Mouse (Mus musculus) cerebellum, adult 11-12 months (tissue): ENCODE measurements around the gene Sprn.
"Not testable (repeated sequence)": the region's sequence is repeated elsewhere in the genome, so short reads cannot be mapped to it uniquely, and the experiment has no call there.

Experiments
- DNase-seq: peaks from one replicate; pipeline ENCODE4 v3.0.0; 2022

Gene Sprn

GRCm38 (mm10) chr7:140141350-140141749 lies 13.3 kb downstream of the Sprn start:
- peak; percentile 63 for DNase-seq

DNA sequence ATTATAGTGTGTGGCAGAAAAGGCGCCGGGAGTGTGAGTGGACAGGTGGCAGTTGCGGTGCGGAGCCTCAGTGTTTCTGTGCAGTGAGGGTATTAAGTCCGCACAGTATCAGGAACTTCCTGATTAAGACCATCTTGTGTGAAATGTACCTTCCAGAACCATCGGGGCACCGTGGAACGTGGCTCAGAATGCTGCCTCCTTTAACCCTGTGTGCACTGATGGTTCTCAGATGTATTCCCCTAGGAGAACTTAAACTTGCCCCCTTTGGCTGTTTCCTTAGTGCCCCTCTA lies 16.7 kb downstream of the Sprn start:
- no peak for DNase-seq

- peak; percentile 96 for DNase-seq
Observed at GRCm38 (mm10) chr7:140137135-140138020, 17.3 kb downstream of the Sprn start, which contains the start of gene Mtg1. TSS of gene Mtg1 (plus strand) at chr7:140137564.

DNA sequence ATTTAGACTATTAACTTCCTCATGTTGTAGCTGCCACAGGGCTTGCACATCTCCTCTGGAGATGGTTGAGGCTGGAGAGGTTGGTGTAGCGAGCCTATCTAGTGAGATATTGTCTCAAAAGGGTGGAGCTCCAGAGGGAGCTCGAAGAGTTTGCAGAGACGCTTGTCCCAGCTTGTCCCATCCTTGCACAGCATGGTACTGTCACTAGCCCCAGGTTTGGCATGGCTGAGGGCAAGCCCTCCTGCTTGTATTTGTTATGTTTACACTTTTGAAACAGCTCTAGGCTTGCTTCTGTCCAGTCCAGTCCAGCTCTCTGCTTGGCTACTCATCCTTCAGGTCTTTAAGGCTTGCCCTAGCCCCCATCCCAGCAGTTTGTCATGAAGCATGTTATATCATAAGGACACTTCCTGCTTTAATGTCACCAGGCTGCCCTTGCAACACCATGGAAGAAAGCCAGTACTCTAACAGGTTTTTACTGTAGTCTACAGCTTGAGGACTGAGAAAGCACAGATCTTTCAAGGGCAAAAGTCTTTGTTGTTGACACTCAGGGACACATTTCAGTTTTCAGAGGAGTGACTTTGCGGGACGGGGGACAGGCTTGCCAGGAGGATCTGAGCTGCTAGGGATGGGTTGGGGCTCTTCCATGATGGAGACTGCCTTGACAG lies 19.4 kb downstream of the Sprn start:
- no peak for DNase-seq

DNA sequence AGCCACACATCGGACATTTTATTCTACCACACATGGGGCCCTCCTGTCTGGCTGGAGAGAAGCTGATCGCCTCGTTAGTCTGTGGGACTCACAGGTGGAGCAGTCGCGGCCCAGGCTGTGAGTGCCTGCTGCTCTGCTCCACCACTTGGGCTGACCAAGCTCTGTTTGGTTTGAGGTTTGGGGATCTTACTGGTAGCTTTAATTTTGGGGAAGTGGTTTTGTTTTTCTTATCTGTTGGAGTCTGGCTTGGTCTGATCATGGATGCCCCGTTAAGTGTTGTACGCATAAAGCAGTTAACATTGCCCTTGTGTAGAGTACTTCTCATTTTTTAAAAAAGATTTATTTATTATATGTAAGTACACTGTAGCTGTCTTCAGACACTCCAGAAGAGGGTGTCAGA lies 20.6 kb downstream of the Sprn start:
- DNase-seq = not testable (repeated sequence)

GRCm38 (mm10) chr7:140132184-140132583 lies 22.5 kb downstream of the Sprn start:
- not testable (repeated sequence) for DNase-seq

- no peak for DNase-seq
Observed at GRCm38 (mm10) chr7:140127911-140128310, 26.8 kb downstream of the Sprn start.

DNA sequence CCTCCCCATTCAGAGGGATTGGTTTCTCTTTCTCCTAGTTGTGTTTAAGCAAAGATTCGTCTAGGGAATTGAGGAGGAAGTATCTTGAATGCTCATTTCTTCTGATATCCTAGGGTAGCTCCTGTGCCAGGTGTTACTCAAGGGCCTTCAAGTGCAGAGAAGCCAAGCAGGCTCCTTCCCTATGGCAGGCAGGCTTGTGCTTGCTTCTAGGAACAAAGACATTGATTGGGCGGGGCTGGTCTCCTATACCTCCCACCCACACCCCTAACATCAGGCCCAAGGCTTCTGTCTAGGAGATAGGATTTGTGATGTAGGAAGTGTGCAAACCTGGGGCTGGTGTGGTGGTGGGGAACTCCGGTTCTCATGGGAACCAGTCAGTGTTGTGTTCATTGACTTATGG lies 27.7 kb downstream of the Sprn start:
- DNase-seq = no peak

DNA sequence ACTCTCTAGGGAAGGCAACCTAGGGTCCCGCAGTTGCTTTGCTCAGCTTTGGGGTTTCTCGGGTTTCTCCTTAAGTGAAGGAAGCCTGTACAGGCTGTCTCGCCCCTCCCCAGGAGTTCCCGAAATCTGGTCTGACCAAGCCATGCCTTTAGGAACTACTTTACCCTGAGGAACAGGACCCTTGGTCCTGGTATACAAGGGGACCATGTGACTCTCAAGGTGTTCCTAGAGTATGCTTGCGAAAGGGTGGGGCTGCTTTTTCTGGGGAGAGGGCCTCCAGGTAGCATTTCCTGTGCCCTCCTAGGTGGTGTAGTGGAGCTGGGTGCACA lies 28.7 kb downstream of the Sprn start:
- no peak for DNase-seq

DNA sequence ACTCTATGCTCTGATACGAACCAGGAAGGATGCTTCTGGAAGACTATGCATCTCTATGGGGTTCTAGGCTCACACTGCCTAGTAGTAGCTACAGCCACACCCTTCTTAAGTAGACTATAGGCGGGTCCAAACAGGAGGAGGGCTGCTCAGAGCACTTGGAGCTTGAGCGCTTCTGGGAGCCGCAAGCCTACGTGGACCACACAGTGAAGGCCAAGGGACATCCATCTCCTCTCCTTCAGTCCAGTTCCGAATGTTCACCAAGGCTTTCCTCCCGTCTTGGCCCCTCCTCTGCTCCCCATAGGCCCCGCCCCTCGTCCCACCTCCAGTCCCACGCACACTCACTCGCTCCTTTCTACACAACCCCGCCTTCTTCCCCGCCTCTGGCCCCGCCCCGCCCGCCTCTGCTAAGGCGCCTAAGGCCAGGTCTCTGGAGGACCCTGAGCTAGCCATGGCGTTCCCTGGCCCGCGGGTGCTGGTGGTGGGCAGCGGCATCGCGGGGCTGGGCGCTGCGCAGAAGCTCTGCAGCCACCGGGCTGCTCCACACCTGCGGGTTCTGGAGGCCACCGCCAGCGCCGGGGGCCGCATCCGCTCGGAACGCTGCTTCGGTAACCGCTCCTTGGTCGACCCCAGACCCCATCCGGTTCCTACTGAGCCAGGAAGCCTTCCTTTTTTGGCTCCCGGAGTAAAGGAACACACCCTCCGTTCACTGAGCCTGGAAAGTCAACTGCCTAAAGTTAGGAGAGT lies 29.2 kb downstream of the Sprn start:
- peak; percentile 94 for DNase-seq

DNA sequence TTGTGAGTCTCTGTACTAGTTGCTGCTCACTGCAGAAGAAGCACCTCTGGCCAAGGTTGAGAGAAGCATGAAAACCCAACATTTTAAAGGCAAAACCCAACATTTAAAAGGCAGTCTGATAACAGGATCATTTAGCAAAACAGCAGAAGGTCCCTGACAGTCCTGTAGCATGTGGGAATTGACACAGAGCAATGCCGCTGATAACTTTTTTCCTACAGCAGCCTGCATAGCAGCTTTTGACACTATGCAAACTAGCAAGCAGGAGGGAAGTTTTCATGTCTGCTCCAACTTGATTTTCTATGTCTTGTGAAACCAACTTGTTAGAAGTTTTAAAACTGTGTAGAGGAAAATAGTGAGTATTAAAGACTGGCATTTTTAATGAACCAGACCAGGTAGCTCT lies 30.3 kb downstream of the Sprn start:
- no peak for DNase-seq

DNA sequence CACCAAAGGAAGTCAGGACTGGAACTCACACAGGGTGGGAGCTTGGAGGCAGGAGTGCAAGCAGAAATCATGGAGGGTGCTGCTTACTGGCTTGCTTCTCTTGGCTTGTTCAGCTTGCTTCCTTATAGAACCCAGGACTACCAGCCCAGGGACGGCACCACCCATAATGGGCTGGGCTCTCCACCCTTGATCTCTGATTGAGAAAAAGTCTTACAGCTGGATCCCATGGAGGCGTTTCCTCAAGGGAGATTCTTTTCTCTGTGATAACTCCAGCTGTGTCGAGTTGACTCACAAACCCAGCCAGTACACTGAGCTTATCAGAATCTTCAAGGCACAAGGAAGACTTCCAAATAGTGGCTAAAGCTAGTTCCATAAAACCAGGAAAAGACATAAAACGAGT lies 31.9 kb downstream of the Sprn start:
- DNase-seq = no peak

DNA sequence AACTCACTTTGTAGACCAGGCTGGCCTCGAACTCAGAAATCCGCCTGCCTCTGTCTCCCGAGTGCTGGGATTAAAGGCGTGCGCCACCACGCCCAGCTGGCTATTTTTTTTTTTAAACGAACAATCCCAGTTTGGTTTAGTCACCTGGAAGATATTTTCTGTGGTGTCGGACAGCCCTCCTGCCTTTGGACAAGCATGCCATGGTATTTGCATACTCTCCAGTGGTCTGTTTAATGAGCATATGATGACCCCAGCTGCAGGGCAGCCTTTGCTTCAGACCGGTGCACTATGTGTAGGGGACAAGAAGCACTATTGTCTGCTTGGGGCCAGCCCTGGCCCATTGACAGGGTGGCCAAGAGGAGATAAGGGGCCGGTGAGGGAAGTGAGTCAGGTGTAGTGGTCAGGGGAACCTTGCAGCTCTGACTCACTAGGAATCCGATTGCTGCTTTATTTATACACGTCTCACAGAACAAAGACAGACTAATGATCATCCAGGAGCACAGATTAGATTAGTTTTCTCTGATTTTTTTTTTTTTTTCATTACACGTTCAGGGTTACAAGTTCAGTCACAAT lies 33.3 kb downstream of the Sprn start:
- no peak for DNase-seq

- no peak for DNase-seq
Observed at GRCm38 (mm10) chr7:140120484-140120883, 34.2 kb downstream of the Sprn start.

DNA sequence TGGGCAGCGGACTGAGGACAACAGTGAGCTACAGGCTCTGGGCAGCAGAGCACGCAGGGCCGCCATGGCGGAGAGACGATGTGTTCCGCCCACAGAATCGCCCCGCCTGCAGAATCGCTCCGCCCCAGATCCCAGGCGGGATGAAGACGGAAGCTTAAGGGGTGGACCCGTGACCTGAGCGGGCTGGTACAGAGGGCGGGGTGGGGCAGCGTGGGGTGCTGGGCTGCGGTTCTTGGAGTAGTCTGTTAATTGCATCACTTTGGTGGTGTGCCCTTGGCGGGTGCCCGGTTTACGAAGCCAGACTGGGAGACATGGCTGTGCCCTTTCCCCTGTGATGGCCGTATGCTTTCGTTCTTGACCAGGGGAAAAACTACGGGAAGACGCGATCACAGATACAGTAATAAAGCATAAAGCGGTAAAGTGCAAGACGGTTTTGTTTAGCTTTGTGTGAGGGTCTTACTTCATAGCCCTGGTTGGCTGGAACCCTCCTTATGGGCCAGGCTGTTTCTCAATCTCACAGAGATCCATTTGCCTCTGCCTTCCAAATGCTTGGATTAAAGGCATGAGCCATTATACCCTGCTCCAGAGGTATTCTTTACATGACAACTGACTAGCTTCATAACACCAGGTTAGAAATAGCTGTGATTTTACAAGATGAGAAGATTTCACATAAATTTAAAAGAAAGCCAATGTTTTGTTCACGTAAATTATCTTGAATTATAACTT lies 38.2 kb downstream of the Sprn start, which contains the start of gene Echs1:
TSS of gene Echs1 (minus strand) at position 148 of the 726 bp plus-strand sequence.
- peak; percentile 88 for DNase-seq

- DNase-seq = no peak
Observed at GRCm38 (mm10) chr7:140115583-140116328, 38.9 kb downstream of the Sprn start, which contains the start of gene Paox. TSS of gene Paox (plus strand) at chr7:140115799.

- DNase-seq = no peak
Observed at GRCm38 (mm10) chr7:140111943-140112342, 42.7 kb downstream of the Sprn start.

GRCm38 (mm10) chr7:140104009-140104408 lies 50.7 kb downstream of the Sprn start:
- no peak for DNase-seq

DNA sequence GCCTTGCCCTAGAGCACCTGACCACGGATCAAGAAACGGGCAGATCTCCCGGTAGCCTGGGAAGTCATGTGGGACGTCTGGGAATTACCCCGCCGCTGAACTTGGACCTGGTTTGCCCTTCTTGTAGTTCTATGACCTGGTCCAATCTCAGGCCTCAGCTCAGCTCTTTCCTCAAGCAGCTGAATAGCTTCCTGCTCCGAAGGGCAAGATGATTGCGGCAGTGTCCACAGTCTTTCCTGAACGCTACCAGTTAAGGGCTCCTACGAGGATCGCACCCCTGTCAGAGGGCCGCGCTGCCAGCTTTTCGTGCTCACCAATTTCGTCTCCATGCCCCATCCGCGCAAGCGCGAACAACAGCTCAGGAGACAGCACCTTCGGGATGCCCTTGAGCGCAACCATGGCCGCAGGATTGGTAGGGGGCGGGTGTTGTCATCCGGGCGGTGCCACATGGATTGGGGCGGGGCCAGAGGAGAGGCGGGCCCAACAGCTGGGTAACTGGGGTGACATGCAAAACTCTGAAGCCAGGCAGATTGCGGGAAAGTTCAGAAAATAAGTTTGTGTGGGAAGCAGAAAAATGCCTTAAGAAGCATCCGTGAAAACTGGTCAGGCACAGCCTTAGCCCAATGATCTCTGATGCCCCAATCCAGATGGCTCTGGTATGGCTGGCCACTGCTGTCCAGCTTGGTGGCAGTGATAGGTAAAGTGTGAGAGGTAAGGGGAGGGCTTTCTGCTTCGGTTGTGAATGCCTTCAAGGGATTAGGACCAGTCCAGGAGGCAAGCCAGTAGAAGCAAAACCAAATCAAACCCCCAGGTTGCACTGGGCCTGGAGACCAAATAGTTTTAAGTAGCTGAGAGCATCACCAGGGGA lies 52.5 kb downstream of the Sprn start, which contains the start of gene Fuom:
TSS of gene Fuom (minus strand) at position 449 of the 868 bp plus-strand sequence.
- peak; percentile 89 for DNase-seq

GRCm38 (mm10) chr7:140101498-140101897 lies 53.2 kb downstream of the Sprn start:
- peak; percentile 42 for DNase-seq
